Mouse (Mus musculus): ENCODE data around the gene Sdc4.

Gene Sdc4

DNA sequence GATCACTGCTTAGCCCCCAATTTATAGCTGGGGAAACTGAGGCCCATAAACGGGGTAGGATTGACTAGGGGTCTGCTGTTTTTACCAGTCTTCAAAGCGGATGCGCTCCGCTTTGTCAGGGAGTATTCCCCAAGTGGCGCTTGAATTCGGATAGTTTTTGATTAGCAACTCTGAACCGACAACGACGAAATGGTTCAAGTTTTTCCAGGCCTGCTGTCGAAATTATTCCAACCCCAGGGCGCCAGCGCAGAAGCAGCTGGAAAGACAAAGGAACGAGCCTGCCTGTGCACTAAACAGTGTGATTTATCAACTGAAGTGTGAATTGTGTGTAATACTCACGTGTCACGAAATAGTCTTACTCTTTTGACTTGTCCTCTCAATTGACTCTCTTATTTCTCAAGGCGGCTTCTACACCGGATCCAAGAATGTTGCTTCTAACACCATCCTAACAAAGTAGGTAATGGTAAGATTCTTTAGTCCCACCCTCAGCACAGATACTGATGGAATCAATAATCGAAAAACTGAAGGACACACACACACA, at the start of gene Sdc4:
Gene Sdc4 (minus strand): TSS at position 428 of the 541 bp plus-strand sequence.
- no peak for DNase-seq (ENCODE audit: low spot score)

DNA sequence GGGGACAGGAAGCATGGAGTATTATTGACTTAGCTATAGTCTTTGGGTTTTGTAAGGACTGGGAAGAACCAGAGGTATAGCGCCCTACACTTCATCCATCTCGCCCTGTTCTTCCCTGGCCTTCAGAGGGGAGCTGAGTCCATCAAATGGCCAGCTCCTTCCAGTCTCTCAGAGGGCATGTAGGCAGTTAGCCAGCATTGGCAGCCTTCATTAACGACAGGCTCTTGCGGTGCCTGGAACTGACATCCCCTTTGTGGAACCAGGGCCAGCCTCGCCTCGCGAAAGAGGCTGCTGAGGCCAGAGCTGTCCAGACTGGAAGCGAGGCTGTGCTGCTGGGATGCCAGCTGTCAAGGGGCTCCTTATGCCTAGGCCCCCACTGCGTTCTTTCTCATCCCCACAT, 44.1 kb upstream of the Sdc4 start:
- DNase-seq (ENCODE audit: low spot score), result no peak

DNA sequence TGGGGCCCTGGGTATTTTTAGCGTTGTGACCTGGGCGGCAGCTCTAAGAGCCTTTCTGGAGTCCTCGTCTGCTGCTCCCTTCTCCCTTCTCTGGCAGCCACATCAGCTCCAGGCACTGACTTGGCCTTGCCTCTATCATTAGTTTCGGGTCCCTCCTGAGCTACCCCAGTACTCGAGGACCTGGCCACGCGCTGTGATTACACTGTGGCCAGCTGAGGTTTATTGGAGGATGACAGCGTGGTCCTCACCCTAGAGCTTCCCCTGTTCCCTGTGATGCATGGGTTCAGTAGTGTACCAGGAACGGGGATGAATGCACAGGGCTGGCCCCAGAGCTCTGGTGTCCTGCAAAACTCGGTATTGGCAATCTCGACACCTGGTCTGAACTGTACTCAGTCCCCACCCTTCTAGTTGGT, 43.4 kb upstream of the Sdc4 start:
- DNase-seq (ENCODE audit: low spot score), result no peak

DNA sequence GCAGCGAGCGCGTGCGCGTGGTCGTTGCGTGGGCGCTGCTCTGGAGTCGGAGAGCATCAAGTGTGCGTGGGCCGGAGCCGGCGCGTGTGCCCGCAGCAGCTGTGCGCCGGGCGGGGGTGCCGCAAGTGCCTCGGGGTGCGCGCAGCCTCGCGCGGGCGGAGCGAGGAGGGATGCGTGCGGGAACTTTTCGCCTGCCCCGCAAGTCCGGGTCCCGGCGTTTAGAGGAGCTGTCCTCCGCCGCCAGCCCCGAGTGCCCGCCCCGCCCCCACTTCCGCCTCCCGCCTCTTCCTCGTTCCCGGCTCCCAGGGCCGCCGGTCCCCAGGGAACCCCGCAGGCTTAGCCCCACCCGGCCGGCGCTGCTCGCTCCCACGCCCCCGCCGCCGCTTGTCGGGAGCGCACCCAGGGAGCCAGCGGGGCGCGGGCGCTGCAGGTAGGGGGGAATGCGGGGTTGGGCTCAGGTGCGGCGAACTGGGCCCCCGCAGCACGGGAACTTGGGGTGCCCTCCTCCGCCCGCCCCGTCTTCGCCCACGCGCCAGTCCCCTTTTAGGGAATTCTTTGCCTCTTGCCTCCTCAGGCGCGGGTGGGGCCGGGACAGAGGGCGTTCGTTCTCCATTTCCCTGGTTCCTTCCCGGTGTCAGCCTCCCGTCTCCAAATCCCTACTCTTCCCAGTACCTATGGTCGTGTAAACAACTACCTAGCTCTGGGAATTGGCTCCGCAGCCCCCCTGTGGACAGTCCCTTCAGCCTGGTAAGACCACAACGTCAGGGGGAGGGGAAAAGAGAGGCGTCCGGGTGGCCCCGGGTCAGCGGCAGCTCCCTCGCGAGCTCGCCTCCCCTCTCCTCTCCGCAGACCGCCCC, 42.8 kb upstream of the Sdc4 start:
- DNase-seq (ENCODE audit: low spot score), result peak; percentile 43

DNA sequence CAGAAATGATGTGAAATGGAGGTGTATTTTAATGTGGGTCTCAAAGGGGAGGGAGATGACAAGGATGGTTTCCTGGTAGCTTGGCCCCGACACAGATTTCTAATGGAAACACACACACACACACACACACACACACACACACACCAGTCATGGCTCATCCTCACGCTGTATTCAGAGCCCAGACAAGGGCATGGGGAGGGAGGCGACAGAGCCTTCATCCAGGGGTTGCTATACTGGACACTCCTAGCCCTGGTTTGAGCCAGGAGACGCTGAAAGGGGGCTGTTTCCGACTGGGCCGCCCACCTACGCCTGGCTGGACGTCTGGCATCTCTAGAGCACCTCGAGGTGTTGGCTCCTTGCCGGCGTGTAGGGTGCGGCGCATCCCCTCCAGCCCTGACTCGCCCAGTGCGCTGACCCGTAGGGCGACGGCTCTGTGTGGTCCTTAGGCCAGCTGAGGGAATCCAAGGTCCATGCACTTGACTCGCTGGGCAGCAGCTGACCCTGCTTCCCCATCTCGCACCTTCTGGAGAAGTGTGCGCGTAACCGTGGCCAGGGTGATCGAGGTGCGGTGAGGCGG, 42.1 kb upstream of the Sdc4 start, which contains the start of gene Dbndd2:
Gene Dbndd2 (plus strand): TSS at position 426 of the 577 bp plus-strand sequence.
- peak; percentile 45 for DNase-seq (ENCODE audit: low spot score)

DNA sequence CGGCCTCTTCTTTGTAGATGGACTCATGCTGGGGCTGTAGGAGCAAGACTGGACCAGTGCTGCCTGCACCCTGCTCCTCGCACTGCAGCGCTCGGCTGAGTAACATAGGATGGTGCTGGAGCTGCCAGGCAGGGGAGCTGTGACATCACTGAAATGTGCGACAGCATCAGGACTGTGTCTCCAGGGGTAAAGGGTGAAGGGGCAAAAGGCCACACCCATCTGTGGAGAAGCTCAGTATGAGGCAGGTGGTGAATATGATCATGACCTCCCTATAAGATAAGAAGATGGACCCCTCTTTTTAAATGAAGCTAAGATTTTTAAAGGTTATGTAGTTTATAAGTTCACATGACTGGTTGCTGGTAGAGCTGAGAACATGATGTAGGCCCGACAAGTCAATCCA, 29.9 kb upstream of the Sdc4 start, which contains the start of gene Trp53tg5:
Gene Trp53tg5 (minus strand): TSS at position 101 of the 400 bp plus-strand sequence.
- DNase-seq (ENCODE audit: low spot score), result no peak

DNA sequence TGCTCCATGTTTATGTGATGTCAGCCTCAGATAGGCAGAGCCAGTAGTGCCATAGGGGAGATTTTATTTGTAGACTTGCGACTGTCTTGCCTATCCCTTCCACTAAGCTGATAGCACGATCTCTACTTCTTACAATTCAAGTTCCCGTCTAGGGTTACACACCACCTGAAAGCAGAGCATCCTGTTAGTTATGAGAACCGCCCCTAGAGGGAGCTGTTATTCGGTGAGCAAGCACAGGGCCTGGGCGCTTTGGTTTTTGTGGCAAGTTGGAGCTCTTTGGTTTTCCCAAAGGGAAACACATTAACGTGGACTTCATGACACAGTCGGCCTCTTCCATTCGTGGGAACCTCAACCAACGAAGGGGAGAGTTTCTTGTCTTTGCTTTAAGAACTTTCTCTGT, 26.6 kb upstream of the Sdc4 start:
- peak; percentile 50 for DNase-seq (ENCODE audit: low spot score)

DNA sequence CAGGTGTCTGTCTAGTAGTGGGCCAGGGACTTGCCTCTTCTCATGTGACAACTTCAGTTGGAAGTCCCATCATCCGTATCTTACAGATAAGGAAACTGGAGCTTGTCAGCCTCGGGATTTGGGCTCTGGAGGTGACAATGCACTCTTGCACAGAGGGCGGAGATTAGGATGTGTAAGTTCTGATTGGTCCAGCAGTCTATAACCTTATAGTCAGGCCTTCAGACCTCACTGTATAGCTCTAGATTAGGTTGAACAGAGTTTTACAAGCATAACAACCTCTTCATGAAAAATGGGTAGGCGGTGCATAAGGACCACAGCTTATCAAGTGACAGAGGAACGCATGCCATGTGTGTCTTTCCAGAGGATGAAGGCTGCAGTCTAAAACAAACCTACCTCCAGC, 23.1 kb upstream of the Sdc4 start:
- DNase-seq (ENCODE audit: low spot score), result no peak

DNA sequence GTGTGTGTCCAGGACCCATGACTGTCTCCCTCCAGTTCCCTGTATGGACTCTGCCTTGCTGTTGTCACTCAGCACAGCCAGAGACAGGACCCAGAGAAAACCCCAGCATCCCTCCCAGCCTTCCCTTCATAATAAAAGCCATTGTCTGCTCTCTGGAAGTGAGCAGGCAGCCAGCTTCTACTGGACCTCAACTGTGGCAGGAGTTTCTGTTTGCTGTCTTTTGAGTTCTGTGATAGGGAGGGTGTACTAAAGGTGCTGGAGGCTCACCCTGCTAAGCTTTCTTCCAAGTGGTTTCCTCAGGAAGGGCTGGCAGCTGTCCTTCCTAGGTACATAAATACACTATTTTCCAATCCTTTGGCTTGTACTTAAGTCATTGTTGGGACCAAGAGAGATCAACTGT, 21.5 kb upstream of the Sdc4 start:
- DNase-seq (ENCODE audit: low spot score), result no peak

DNA sequence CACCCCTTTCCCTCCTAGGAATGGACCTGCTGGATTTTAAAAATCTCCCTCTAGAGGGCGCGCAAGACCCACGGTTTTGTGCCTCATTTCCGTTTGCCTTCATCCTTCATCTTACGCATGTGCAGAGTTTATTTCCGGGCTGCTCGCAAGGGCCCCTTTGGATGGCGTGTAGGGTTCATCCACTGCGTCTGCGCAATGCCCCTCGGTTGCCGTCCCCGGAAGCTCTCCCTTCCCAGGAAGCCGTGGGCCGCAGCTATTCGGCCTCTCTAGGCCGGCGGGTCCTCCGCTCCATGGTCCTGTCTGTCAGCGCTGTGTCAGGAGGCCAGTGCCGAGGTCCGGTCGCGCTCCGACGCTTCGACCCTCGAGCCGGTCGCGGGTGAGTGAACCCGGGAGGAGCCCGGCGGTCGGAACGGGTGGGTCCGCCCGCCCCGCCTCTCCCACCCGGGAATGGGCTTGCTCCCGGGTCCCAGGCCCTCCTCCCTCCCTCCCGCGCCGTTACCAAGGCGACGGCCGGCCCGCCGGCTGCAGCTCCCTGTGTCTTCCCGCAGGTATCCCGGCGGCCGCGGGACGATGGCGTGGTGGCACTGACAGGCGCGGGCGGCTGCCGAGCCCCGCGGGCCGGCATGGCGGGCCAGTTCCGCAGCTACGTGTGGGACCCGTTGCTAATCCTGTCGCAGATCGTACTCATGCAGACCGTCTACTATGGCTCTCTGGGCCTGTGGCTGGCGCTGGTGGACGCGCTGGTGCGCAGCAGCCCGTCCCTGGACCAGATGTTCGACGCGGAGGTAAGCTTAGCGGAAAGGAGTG, 17.3 kb upstream of the Sdc4 start, which contains the start of gene Gm20458:
Gene Gm20458 (plus strand): TSS at position 223 of the 807 bp plus-strand sequence.
- peak; percentile 88 for DNase-seq (ENCODE audit: low spot score)

DNA sequence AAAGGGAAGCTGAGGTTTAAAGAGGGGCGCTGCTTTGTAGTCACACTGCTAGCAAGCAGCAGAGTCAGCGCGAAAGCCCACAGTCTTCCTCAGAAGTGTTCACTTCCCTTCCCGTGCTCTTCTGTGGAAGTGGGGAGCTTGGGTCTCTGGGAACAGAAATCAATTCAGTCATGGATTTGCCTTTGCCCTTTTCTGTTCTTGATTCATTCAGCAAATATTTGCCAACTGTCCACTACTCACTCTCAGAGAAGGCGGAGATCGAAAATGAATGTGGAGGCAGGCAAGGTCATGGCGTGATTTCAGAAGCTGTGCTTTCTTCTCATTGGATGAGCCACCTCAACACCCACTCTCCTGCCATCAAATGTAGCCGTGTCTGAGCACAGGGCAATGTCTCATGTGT, 14.8 kb upstream of the Sdc4 start:
- no peak for DNase-seq (ENCODE audit: low spot score)

DNA sequence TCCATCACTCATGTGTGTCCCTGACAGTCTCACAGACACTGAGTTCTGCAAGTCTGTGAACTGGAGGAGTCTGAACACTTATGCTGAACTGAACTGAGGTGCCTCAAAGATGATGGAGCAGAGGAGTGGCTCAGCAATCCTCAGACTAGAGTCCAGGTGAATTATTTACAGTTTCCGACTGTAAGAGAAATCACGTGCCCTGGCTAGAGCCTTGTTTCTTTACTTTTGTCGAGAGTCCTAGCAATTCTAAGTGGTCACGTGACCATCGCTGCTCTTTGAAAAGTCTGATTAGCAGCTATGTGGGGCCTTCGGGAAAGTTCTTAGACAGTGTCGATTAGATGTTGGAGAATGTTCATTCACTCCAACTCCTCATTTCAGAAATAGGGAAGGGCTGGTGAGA, 14.3 kb upstream of the Sdc4 start:
- DNase-seq (ENCODE audit: low spot score), result no peak

DNA sequence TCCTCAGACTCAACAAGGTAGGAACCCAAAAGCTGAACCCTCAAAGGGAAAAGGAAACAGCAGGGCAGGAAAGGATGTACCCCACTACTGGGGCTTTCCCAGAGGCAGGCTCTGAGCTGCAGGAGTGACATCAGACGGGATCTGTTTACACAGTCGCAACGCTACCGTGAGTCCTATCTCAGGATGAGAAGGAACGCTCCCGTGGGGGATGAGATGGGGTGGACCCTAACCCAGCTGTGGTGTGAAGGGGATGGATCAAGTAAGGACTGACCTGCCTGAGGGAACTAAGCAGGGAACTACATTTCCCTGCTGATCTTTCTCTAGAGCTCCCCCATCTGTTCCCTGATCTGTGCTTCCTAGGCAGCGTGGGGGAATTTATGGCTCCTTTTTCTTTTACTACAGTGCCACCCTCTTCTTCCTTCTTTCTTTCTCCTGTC, 13.2 kb upstream of the Sdc4 start, which contains the start of gene Sys1:
Gene Sys1 (plus strand): TSS at position 101 of the 437 bp plus-strand sequence.
- DNase-seq (ENCODE audit: low spot score), result no peak

DNA sequence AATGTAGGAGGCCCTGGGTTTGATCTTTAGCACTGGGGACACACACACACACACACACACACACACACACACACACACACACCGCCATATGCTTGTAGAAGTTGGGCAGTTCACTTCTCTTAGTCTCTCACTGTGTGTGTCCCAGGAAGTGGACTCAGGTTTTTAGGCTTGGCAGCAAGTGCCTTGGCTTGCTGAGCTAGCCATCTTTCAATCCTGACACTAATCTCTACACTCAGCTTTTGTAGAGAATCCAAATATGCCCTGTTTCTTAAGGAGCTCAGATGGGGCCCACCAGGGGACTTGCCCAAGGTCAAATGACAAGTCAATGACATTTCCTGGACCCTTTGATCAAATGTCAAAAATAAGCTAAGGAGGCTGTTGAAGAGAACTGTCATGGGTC, 12.7 kb upstream of the Sdc4 start:
- DNase-seq (ENCODE audit: low spot score), result no peak

DNA sequence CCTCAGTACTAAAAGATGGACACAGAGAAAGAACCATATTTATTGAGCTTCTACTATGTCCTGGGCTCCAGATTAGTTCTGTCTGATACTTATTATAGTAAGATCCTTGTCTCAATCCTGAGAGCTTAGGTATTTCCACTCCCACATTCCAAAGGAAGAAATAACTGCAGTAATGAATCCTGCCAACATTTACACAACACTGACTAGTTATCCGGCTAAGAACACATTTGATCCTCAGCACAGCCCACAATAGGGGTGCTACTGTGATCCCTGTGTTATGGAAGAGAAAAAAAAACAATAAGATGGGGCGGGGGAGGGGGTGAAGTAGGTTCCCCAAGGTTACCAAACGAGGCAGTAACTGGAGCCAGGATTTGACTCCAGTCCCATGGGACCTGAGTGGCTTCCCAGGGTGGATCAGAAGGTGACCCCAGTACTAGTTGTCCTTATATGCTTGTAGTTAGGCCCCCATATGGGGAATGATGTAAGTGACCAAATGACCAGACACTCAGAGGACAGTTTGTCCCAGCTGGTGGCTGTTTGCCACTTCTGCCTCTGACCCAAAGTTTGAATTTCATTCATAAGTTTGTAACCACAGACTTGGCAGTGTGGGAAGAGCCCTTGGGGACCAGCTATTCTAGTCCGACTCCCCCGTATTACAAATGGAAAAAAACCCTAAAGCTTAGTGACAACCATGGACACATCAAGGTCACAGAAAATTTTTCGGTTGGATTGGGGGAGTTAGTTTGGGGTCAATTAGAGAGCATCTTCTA, 11.9 kb upstream of the Sdc4 start:
- DNase-seq (ENCODE audit: low spot score), result no peak

DNA sequence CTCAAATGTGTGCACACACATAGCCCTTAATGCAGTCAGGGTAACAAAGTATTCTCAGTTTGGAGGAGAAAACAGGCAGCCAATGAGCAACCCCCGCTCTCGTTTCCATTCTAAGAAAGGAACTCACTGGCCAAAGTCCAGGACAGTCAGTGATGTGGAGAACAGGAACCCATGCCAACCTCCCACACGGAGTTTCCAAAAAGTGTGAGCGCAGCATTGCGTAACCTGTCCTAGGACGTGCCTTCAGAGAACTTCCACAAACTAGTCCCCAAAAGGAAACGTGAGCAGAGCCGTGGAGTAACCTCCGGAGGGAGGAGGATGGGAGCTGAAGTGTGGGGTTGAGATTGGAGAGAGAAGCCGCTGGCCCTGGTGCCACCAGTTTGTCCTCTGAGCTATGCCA, 11.2 kb upstream of the Sdc4 start:
- DNase-seq (ENCODE audit: low spot score), result peak; percentile 72

DNA sequence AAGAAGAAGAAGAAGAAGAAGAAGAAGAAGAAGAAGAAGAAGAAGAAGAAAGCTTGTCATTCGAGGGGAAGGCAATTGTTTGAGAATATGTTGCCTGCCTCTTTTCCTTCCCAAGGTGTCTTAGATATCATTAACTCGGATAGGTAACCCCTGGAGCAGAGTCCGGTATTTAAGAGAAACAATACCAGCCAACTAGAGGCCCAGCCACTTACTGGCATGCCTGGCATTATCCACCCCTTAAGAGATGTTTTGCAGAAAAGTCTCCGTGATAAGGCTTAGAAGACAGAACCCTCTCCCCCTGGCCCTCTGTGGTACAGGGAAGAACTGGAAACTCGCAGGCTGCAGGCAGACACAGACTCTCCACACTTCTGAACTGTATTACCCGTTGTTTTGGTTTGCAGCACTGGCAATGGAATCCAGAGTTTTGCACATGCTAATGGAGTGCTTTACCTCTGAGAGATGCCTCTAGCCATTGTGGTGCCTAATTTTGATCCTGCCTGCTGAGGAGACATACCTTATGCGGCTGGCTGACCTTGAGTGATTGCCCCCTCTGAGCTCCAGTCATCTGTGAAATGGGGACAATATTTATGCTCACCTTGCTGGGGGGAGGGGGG, 10.3 kb upstream of the Sdc4 start:
- DNase-seq (ENCODE audit: low spot score), result no peak

DNA sequence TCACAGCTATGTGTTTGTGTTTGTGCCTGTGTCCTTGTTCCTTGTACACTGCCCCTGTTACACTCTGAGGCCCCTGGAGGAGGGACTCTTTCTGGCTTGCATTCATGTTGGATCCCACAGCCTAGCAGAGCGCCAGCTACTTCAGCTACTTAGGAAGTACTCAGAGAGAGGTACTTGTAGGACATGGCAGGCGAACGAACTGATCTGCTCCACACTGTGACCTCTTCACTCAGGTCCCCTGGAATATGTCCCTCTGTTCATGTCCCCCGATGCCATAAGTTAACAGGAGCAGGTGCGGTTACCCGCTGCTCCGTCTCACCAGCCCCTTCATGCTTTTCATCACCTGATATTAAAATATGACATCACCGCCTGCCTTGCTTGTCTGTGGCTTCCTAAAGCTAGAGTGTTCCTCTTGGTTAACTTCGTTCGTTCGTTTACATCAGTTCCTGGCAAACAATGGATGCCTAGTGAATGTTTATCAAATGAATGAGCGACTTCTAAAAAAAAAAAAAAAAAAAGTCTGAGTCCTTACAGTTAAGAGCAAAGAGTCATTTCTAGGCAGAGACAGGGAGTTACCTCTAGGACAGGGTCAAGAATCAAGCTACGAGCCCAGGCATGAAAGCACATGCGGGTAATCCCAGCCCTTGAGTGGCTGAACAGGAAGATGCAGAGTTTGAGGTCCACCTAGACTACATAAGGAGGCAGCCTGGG, 9.5 kb upstream of the Sdc4 start:
- DNase-seq (ENCODE audit: low spot score), result no peak

DNA sequence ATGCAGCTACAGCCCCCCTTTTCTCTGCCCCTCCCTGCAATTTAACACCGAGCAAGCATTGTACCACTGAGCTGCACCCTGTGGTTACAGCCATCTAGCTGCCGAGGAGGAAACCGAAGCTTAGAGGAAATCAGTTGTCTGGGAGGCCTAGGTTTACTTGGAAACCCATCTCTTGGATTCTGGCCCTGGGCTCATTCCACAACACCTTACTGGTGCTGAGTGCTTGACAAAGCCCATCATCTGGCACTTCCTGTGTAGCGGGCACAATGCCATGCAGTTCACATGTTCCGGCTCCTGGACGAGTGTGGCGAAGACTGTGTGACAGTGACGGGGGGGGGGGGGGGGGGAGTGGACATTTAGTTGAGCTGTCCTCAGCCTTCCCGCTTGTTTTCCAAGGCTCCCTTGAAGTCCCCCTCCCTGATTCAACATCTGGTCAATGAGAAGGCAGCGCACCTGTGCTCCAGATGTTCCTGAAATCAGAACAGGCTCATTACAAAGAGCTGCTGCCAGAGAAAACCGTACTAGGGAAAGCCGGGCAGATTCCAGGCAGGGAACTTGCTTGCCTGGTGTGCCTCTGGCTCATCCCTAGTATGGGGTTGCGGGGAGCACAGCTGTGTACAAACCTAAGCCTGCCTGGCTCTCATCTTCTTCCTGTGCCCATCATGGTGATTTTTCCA, 8.5 kb upstream of the Sdc4 start:
- no peak for DNase-seq (ENCODE audit: low spot score)
